Mouse (Mus musculus) spleen, postnatal 0 days (tissue): ENCODE measurements around the gene Gm10192. TPM values are rescaled to one million over a fixed set of nuclear protein-coding genes. Genes with fewer than 3 reads are reported as not detected.

ENCODE experiments used
- polyA plus RNA-seq: library from polyadenylated mRNA; unstranded; fragments of >200 nt; fragmentation: Nextera tagmentation; extraction: Ambion mirVana; gene quantifications from 2 replicates; pipeline ENCODE4 v1.2.1, GENCODE M21; 2015

The Gm10192 gene
- polyA plus RNA-seq, result not detected in 2 replicates

DNA sequence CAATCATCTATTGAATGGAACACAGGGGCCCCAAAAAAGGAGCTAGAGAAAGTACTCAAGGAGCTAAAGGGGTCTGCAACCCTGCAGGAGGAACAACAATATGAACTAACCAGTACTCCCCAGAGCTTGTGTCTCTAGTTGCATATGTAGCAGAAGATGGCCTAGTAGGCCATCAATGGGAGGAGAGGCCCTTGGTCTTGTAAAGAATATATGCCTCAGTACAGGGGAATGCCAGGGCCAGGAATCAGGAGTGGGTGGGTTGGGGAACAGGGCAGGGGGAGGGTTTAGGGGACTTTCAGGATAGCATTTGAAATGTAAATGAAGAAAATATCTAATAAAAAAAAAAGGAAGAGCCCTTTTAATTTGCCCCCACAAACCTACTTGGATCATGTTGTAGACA, at the start of gene Gm10192:
TSS of gene Gm10192 (minus strand) at position 101 of the 400 bp plus-strand sequence.

